ENCODE assay signal across 24 mouse cellular contexts in genomic region chr9:79807178-79807577, GRCm38 (mm10). TPM values are rescaled to one million over a fixed set of nuclear protein-coding genes. Genes with fewer than 3 reads are reported as not detected.
A peak's percentile ranks its signal among the peaks of the same experiment; 100 is the strongest.
DNase-seq lines count a peak whose midpoint lies in the region; ATAC-seq and TF ChIP-seq lines count a peak whose summit lies in the region.
"Had no signal": no experiment of that assay in that cellular context is flagged by ENCODE, and none has a peak within 500 bp of the region (broad histone marks: within the 10 kb centered on the region; RNA-seq: fewer than 3 reads in every experiment).

No protein-coding gene starts in this region.

- no peak overlapping the region for H3K27ac ChIP-seq in embryonic facial prominence, embryonic 14.5 days (replicated peaks; ENCODE audit: low read depth, low read length)
- no peak overlapping the region for H3K27ac ChIP-seq in embryonic facial prominence, embryonic 10.5 days (replicated peaks)
- H3K27ac ChIP-seq in heart, postnatal 0 days (ENCODE audit: low read depth) = 0 out of 2 replicates have a peak overlapping the region, but pooled peaks have one; percentile 10
- H3K27ac ChIP-seq in heart, embryonic 10.5 days = no peak overlapping the region
- 0 out of 2 replicates have a peak overlapping the region, but pooled peaks have one; percentile 12 for H3K27ac ChIP-seq in lung, embryonic 15.5 days
- no peak overlapping the region for H3K27ac ChIP-seq in cerebellum, adult 2 months (ENCODE audit: insufficient read depth, low read length)
- H3K27ac ChIP-seq: embryonic facial prominence, embryonic 12.5 days; forebrain, embryonic 10.5 days; hindbrain, embryonic 12.5 days; layer of hippocampus, adult 2 months; left cerebral cortex, adult 2 months; limb, embryonic 12.5 days; liver, embryonic 15.5 days; stomach, embryonic 15.5 days had no signal

- no peaks in the 10 kb centered on the region for H3K4me1 ChIP-seq in embryonic facial prominence, embryonic 14.5 days (ENCODE audit: control insufficient read depth, insufficient read depth, low read length)
- H3K4me1 ChIP-seq in embryonic facial prominence, embryonic 10.5 days = peaks cover 5% of the 10 kb centered on the region; the same call in 1 of the 2 replicates
- no peaks in the 10 kb centered on the region for H3K4me1 ChIP-seq in heart, postnatal 0 days (ENCODE audit: control insufficient read depth, insufficient read depth)
- H3K4me1 ChIP-seq in heart, embryonic 10.5 days = 0 out of 2 replicates have a peak, but pooled peaks cover 2% of the 10 kb centered on the region
- H3K4me1 ChIP-seq in lung, embryonic 15.5 days = peaks cover 28% of the 10 kb centered on the region
- no peaks in the 10 kb centered on the region for H3K4me1 ChIP-seq in cerebellum, adult 2 months (ENCODE audit: control insufficient read depth, insufficient read depth, low read length)
- H3K4me1 ChIP-seq: hindbrain, embryonic 12.5 days; limb, embryonic 12.5 days; liver, embryonic 15.5 days had no signal

- no peak overlapping the region for H3K4me3 ChIP-seq in embryonic facial prominence, embryonic 14.5 days (ENCODE audit: low read depth, low read length)
- H3K4me3 ChIP-seq in embryonic facial prominence, embryonic 10.5 days = no peak overlapping the region
- no peak overlapping the region for H3K4me3 ChIP-seq in heart, postnatal 0 days (ENCODE audit: low read depth, low read length)
- no peak overlapping the region for H3K4me3 ChIP-seq in heart, embryonic 10.5 days
- H3K4me3 ChIP-seq in lung, embryonic 15.5 days = no peak overlapping the region
- no peak overlapping the region for H3K4me3 ChIP-seq in cerebellum, adult 2 months (replicated peaks; ENCODE audit: insufficient read depth, low read depth, low read length)
- H3K4me3 ChIP-seq: embryonic facial prominence, embryonic 12.5 days; forebrain, embryonic 10.5 days; hindbrain, embryonic 12.5 days; layer of hippocampus, adult 2 months; left cerebral cortex, adult 2 months; limb, embryonic 12.5 days; liver, embryonic 15.5 days; stomach, embryonic 15.5 days had no signal

- H3K27me3 ChIP-seq in embryonic facial prominence, embryonic 14.5 days (replicated peaks; ENCODE audit: control insufficient read depth, insufficient read depth, low read length) = no peaks in the 10 kb centered on the region
- no peaks in the 10 kb centered on the region for H3K27me3 ChIP-seq in embryonic facial prominence, embryonic 10.5 days (replicated peaks; ENCODE audit: low read depth, poor library complexity, severe bottlenecking)
- no peaks in the 10 kb centered on the region for H3K27me3 ChIP-seq in heart, postnatal 0 days (ENCODE audit: control insufficient read depth, insufficient read depth, low read length)
- H3K27me3 ChIP-seq in heart, embryonic 10.5 days (ENCODE audit: insufficient read depth, poor library complexity, severe bottlenecking) = no peaks in the 10 kb centered on the region
- H3K27me3 ChIP-seq in lung, embryonic 15.5 days = no peaks in the 10 kb centered on the region
- no peaks in the 10 kb centered on the region; the same call in 1 of the 2 replicates for H3K27me3 ChIP-seq in cerebellum, adult 2 months (ENCODE audit: control insufficient read depth, insufficient read depth, low read length)
- H3K27me3 ChIP-seq: embryonic facial prominence, embryonic 12.5 days; hindbrain, embryonic 12.5 days; limb, embryonic 12.5 days; liver, embryonic 15.5 days; stomach, embryonic 15.5 days had no signal

- TF ChIP-seq EP300 in heart, postnatal 0 days (IDR thresholded peaks at IDR 0.05; ENCODE audit: low read depth) = no peak

- H3K4me2 ChIP-seq in embryonic facial prominence, embryonic 14.5 days (ENCODE audit: low read depth, low read length) = no peak overlapping the region
- H3K4me2 ChIP-seq in heart, postnatal 0 days (ENCODE audit: low read depth, low read length) = no peak overlapping the region
- no peak overlapping the region for H3K4me2 ChIP-seq in lung, embryonic 15.5 days
- H3K4me2 ChIP-seq: embryonic facial prominence, embryonic 12.5 days; heart, embryonic 11.5 days; hindbrain, embryonic 12.5 days; limb, embryonic 12.5 days; liver, embryonic 15.5 days; stomach, embryonic 15.5 days had no signal

- TF ChIP-seq CTCF in heart, postnatal 0 days (IDR thresholded peaks at IDR 0.05; ENCODE audit: low read depth) = no peak
- TF ChIP-seq CTCF in cerebellum, adult 2 months (IDR thresholded peaks at IDR 0.05; ENCODE audit: borderline replicate concordance, insufficient read depth, low read depth, low read length) = no peak

- WGBS in embryonic facial prominence, embryonic 14.5 days = 34% methylated on average over 4 of the region's 4 CpGs
- 53% methylated on average over 4 of the region's 4 CpGs for WGBS in embryonic facial prominence, embryonic 10.5 days
- WGBS in heart, postnatal 0 days = 43% methylated on average over 4 of the region's 4 CpGs
- 42% methylated on average over 4 of the region's 4 CpGs for WGBS in heart, embryonic 10.5 days
- 25% methylated on average over 4 of the region's 4 CpGs for WGBS in lung, embryonic 15.5 days
- 14% methylated on average over 4 of the region's 4 CpGs for WGBS in cerebellum, adult 2 months

- no peaks in the 10 kb centered on the region for H3K36me3 ChIP-seq in embryonic facial prominence, embryonic 14.5 days (ENCODE audit: control insufficient read depth, insufficient read depth, low read length)
- H3K36me3 ChIP-seq in embryonic facial prominence, embryonic 10.5 days (replicated peaks) = no peaks in the 10 kb centered on the region
- peaks cover 9% of the 10 kb centered on the region; the same call in 1 of the 2 replicates for H3K36me3 ChIP-seq in heart, postnatal 0 days (replicated peaks; ENCODE audit: control insufficient read depth, insufficient read depth, low read length)
- H3K36me3 ChIP-seq in heart, embryonic 10.5 days = no peaks in the 10 kb centered on the region
- no peaks in the 10 kb centered on the region for H3K36me3 ChIP-seq in lung, embryonic 15.5 days
- H3K36me3 ChIP-seq: embryonic facial prominence, embryonic 12.5 days; forebrain, embryonic 10.5 days; G1E; hindbrain, embryonic 12.5 days; limb, embryonic 12.5 days; liver, embryonic 15.5 days; stomach, embryonic 15.5 days had no signal

- no peaks in the 10 kb centered on the region for H3K9me3 ChIP-seq in embryonic facial prominence, embryonic 14.5 days (ENCODE audit: control insufficient read depth, low read length)
- H3K9me3 ChIP-seq in embryonic facial prominence, embryonic 10.5 days = no peaks in the 10 kb centered on the region
- no peaks in the 10 kb centered on the region for H3K9me3 ChIP-seq in heart, postnatal 0 days (replicated peaks; ENCODE audit: control insufficient read depth, low read length)
- no peaks in the 10 kb centered on the region for H3K9me3 ChIP-seq in heart, embryonic 10.5 days
- no peaks in the 10 kb centered on the region for H3K9me3 ChIP-seq in lung, embryonic 15.5 days
- H3K9me3 ChIP-seq: embryonic facial prominence, embryonic 12.5 days; forebrain, embryonic 10.5 days; G1E; hindbrain, embryonic 12.5 days; limb, embryonic 12.5 days; liver, embryonic 15.5 days; stomach, embryonic 15.5 days had no signal

- ATAC-seq in embryonic facial prominence, embryonic 14.5 days (ENCODE audit: low read depth) = no peak
- ATAC-seq in heart, postnatal 0 days (ENCODE audit: insufficient read depth, low read depth) = peak; percentile 36; the same call in 1 of the 2 replicates
- ATAC-seq in lung, embryonic 15.5 days (ENCODE audit: borderline replicate concordance, extremely low read depth, low FRiP score, low TSS enrichment) = no peak
- ATAC-seq: intestine, embryonic 16.5 days had no signal

- H3K9ac ChIP-seq in embryonic facial prominence, embryonic 14.5 days (ENCODE audit: low read depth, low read length) = no peak overlapping the region
- H3K9ac ChIP-seq in heart, postnatal 0 days (replicated peaks; ENCODE audit: low read depth, low read length) = no peak overlapping the region
- H3K9ac ChIP-seq in lung, embryonic 15.5 days = no peak overlapping the region
- H3K9ac ChIP-seq: embryonic facial prominence, embryonic 12.5 days; forebrain, postnatal 0 days; hindbrain, embryonic 12.5 days; limb, embryonic 12.5 days; liver, embryonic 15.5 days; stomach, embryonic 15.5 days had no signal

- TF ChIP-seq POLR2A in cerebellum, adult 2 months (IDR thresholded peaks at IDR 0.05; ENCODE audit: borderline replicate concordance, insufficient read depth, low read length) = no peak

- peak; percentile 20 for DNase-seq in embryonic facial prominence, embryonic 14.5 days (ENCODE audit: low spot score)
- no peak for DNase-seq in embryonic facial prominence, embryonic 10.5 days (ENCODE audit: low spot score)
- DNase-seq in heart, postnatal 0 days (ENCODE audit: low spot score) = peak; percentile 43
- no peak for DNase-seq in heart, embryonic 10.5 days (ENCODE audit: low spot score)
- no peak for DNase-seq in lung, adult 18-20 months
- peak; percentile 21 for DNase-seq in skeletal muscle tissue, adult 2 months (ENCODE audit: low read depth, low spot score)
- no peak for DNase-seq in cerebellum, adult 2 months
- DNase-seq: adrenal gland, adult 8-10 months; cerebellum, postnatal 36 days; gastrocnemius, postnatal 10 days; thymus, postnatal 25 days had no signal

RNA-seq across cellular contexts. Expression of gene Tmem30a, which starts 13.9 kb away (rescaled TPM):
- 69.4 and 74.4 TPM in 2 replicates for polyA plus RNA-seq in embryonic facial prominence, embryonic 14.5 days (2014; fragmentation: Nextera tagmentation; extraction: Ambion mirVana)
- 49.6 and 53.2 TPM in 2 replicates for polyA plus RNA-seq in embryonic facial prominence, embryonic 10.5 days (2016; fragmentation: Nextera tagmentation; extraction: Ambion mirVana)
- 71.5 and 101 TPM in 2 replicates for total RNA-seq in heart, postnatal 0 days (2014; rRNA removed; ENCODE audit: low replicate concordance)
- polyA plus RNA-seq in heart, postnatal 0 days (2015; fragmentation: Nextera tagmentation; extraction: Ambion mirVana) = 59.6 and 61.7 TPM in 2 replicates
- 74.1 and 89.4 TPM in 2 replicates for polyA plus RNA-seq in heart, embryonic 10.5 days (2016; fragmentation: Nextera tagmentation; extraction: Ambion mirVana)
- polyA plus RNA-seq in lung, embryonic 15.5 days (2015; fragmentation: Nextera tagmentation; extraction: Ambion mirVana) = 97.5 and 101 TPM in 2 replicates
- polyA plus RNA-seq in cerebellum, adult 2 months (2012; rRNA removed) = 117 and 120 TPM in 2 replicates

RNA-seq across cellular contexts. Expression of gene Cox7a2, which starts 47.5 kb away (rescaled TPM):
- 644 and 755 TPM in 2 replicates for polyA plus RNA-seq in embryonic facial prominence, embryonic 14.5 days (2014; fragmentation: Nextera tagmentation; extraction: Ambion mirVana)
- polyA plus RNA-seq in embryonic facial prominence, embryonic 10.5 days (2016; fragmentation: Nextera tagmentation; extraction: Ambion mirVana) = 648 and 655 TPM in 2 replicates
- total RNA-seq in heart, postnatal 0 days (2014; rRNA removed; ENCODE audit: low replicate concordance) = 1,365 and 1,889 TPM in 2 replicates
- polyA plus RNA-seq in heart, postnatal 0 days (2015; fragmentation: Nextera tagmentation; extraction: Ambion mirVana) = 2,951 and 3,142 TPM in 2 replicates
- polyA plus RNA-seq in heart, embryonic 10.5 days (2016; fragmentation: Nextera tagmentation; extraction: Ambion mirVana) = 869 and 1,151 TPM in 2 replicates
- 634 and 682 TPM in 2 replicates for polyA plus RNA-seq in lung, embryonic 15.5 days (2015; fragmentation: Nextera tagmentation; extraction: Ambion mirVana)
- 707 and 723 TPM in 2 replicates for polyA plus RNA-seq in cerebellum, adult 2 months (2012; rRNA removed)

Comparison
In these comparisons a context has a peak if more than half of its experiments do, and no peak if none do; other contexts are left out.
1. DNase-seq: peak in embryonic facial prominence, embryonic 14.5 days (single experiment), heart, postnatal 0 days (single experiment) and skeletal muscle tissue, adult 2 months (single experiment); none in embryonic facial prominence, embryonic 10.5 days (single experiment), heart, embryonic 10.5 days (single experiment), lung, adult 18-20 months (0 of 2) and cerebellum, adult 2 months (0 of 2).
2. H3K27ac ChIP-seq: peak in heart, postnatal 0 days (single experiment) and lung, embryonic 15.5 days (single experiment); none in embryonic facial prominence, embryonic 14.5 days (single experiment), embryonic facial prominence, embryonic 10.5 days (single experiment), heart, embryonic 10.5 days (single experiment) and cerebellum, adult 2 months (single experiment).